Mouse (Mus musculus) stomach, postnatal 0 days (tissue): Measurements from ENCODE around the gene Hsf5. TPM values are rescaled to one million over a fixed set of nuclear protein-coding genes. Genes with fewer than 3 reads are reported as not detected.
A peak's percentile ranks its signal among the peaks of the same experiment; 100 is the strongest.

ENCODE experiments used
- ATAC-seq: fragments of 200-750 bp; cut with Nextera tagmentation; 2 replicates; pipeline ENCODE4 v1.8.0; 2017; ENCODE audit not compliant: low FRiP score, low TSS enrichment
- DNase-seq: peaks from one replicate; pipeline ENCODE4 v3.0.0-alpha.2; 2016; ENCODE audit warnings: low spot score
- H3K27ac ChIP-seq: fragments of 300-500 bp; sonication (generic); replicated peaks from 2 replicates; pipeline ENCODE4 v1.5.1; 2014; ENCODE audit warnings: mild to moderate bottlenecking, control low read depth
- H3K27me3 ChIP-seq: fragments of 300-500 bp; sonication (generic); 2 replicates; pipeline ENCODE4 v1.6.1; 2014; ENCODE audit warnings: low read length; ENCODE audit not compliant: control insufficient read depth, insufficient read depth
- H3K36me3 ChIP-seq: fragments of 300-500 bp; sonication (generic); 2 replicates; pipeline ENCODE4 v1.6.1; 2014; ENCODE audit warnings: low read length, mixed read lengths; ENCODE audit not compliant: control insufficient read depth, insufficient read depth
- H3K4me1 ChIP-seq: fragments of 300-500 bp; sonication (generic); replicated peaks from 2 replicates; pipeline ENCODE4 v1.6.1; 2014; ENCODE audit warnings: antibody characterized with exemption; ENCODE audit not compliant: control insufficient read depth, insufficient read depth
- H3K4me2 ChIP-seq: fragments of 300-500 bp; sonication (generic); replicated peaks from 2 replicates; pipeline ENCODE4 v1.6.1; 2014; ENCODE audit warnings: low read depth, mild to moderate bottlenecking, control low read depth, moderate library complexity
- H3K4me3 ChIP-seq: fragments of 300-500 bp; sonication (generic); 2 replicates; pipeline ENCODE4 v1.5.1; 2014; ENCODE audit warnings: low read depth, low read length, control low read depth
- H3K9ac ChIP-seq: fragments of 300-500 bp; sonication (generic); 2 replicates; pipeline ENCODE4 v1.6.1; 2014; ENCODE audit warnings: mild to moderate bottlenecking, low read length, control low read depth, mixed read lengths
- H3K9me3 ChIP-seq: fragments of 300-500 bp; sonication (generic); 2 replicates; pipeline ENCODE4 v1.6.1; 2016; ENCODE audit warnings: low read length; ENCODE audit not compliant: control insufficient read depth
- CTCF ChIP-seq: IDR thresholded peaks from 2 replicates; pipeline ENCODE4 v1.5.1; 2016; ENCODE audit warnings: antibody characterized with exemption, low read depth, mild to moderate bottlenecking, moderate library complexity
- EP300 ChIP-seq: optimal IDR thresholded peaks from 2 replicates; pipeline ENCODE3; 2016; ENCODE audit warnings: antibody characterized with exemption
- WGBS: fragments of 180-500 bp; shearing (Covaris S2); extraction: QIAGEN DNeasy Blood & Tissue Kit; methylation state at CpG from one replicate; pipeline ENCODE4 v1.1.7; 2014; 5-methylcytosine and 5-hydroxymethylcytosine counted together
- polyA plus RNA-seq: library from polyadenylated mRNA; unstranded; fragments of >200 nt; fragmentation: Nextera tagmentation; extraction: Ambion mirVana; gene quantifications from 2 replicates; pipeline ENCODE4 v1.2.1, GENCODE M21; 2015

The Hsf5 gene
- polyA plus RNA-seq, 1 experiment from 2014 or later: not detected

- ATAC-seq (no peak), DNase-seq (no peak)
These were observed 71.7 kb downstream of the Hsf5 start for GRCm38 (mm10) chr11:87688478-87689203.

DNA sequence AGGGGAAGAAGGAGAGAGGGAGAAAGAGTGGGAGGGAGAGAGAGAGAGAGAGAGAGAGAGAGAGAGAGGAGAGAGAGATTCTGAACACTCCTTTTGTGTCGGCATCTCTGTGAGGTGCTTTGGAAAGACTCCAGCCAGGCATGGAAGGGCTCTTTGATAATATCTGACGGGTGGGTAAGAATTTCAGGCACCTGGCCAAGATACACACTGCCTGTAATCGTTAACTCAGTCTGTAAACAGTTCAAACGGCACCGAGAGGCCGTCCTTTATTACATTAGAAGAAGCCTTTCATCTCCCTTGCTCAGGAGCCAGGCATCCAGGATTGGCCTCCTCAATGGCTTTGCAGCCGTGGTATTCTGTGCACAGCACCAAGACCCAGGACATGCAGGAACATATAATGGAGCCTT lies 72.4 kb downstream of the Hsf5 start:
- Histone ChIP-seq H3K4me3 (no peak overlapping the region), H3K9me3 (no peaks in the 10 kb centered on the region), H3K36me3 (no peaks in the 10 kb centered on the region), H3K4me2 (peak overlapping the region; percentile 37), H3K9ac (no peak overlapping the region), H3K27me3 (no peaks in the 10 kb centered on the region), H3K27ac (peak overlapping the region; percentile 83), H3K4me1 (no peaks in the 10 kb centered on the region)
- TF ChIP-seq CTCF (no peak), EP300 (peak; percentile 82)
- WGBS: 2% methylated on average over 7 of the region's 7 CpGs
- peak; percentile 88 for DNase-seq
- peak; percentile 81 for ATAC-seq

More at GRCm38 (mm10) chr11:87688478-87689203, 71.7 kb downstream of the Hsf5 start:
- Histone ChIP-seq H3K27me3 (no peaks in the 10 kb centered on the region), H3K4me2 (no peak overlapping the region; the same call in 1 of the 2 replicates), H3K36me3 (no peaks in the 10 kb centered on the region), H3K9ac (no peak overlapping the region), H3K9me3 (no peaks in the 10 kb centered on the region), H3K4me1 (no peaks in the 10 kb centered on the region), H3K27ac (peak overlapping the region; percentile 49), H3K4me3 (no peak overlapping the region)
- TF ChIP-seq CTCF (no peak), EP300 (no peak)
- 61% methylated on average over 11 of the region's 11 CpGs for WGBS

- peak overlapping the region; percentile 83 for H3K27ac ChIP-seq
- DNase-seq (peak; percentile 56), ATAC-seq (0 out of 2 replicates have a peak, but pooled peaks have one; percentile 24)
- no peak overlapping the region for H3K4me3 ChIP-seq
- H3K27me3 ChIP-seq: no peaks in the 10 kb centered on the region
- H3K9ac ChIP-seq: 0 out of 2 replicates have a peak overlapping the region, but pooled peaks have one; percentile 41
- H3K4me1 ChIP-seq: no peaks in the 10 kb centered on the region
- no peak for TF ChIP-seq EP300
- no peak for TF ChIP-seq CTCF
- no peaks in the 10 kb centered on the region for H3K36me3 ChIP-seq
- H3K4me2 ChIP-seq: peak overlapping the region; percentile 37
- 44% methylated on average over 16 of the region's 16 CpGs for WGBS
- no peaks in the 10 kb centered on the region for H3K9me3 ChIP-seq
These were observed 73.2 kb downstream of the Hsf5 start for GRCm38 (mm10) chr11:87690054-87690740.

- Histone ChIP-seq H3K27me3 (no peaks in the 10 kb centered on the region), H3K27ac (peak overlapping the region; percentile 45), H3K9me3 (no peaks in the 10 kb centered on the region), H3K36me3 (no peaks in the 10 kb centered on the region), H3K4me2 (peak overlapping the region; percentile 3; the same call in 1 of the 2 replicates), H3K4me1 (no peaks in the 10 kb centered on the region), H3K4me3 (no peak overlapping the region), H3K9ac (no peak overlapping the region)
- no peak for TF ChIP-seq CTCF
- no peak for TF ChIP-seq EP300
- ATAC-seq (peak; percentile 90), DNase-seq (peak; percentile 65)
- WGBS: 36% methylated on average over 14 of the region's 14 CpGs
These were observed 80.2 kb downstream of the Hsf5 start for GRCm38 (mm10) chr11:87697131-87697682.

GRCm38 (mm10) chr11:87698126-87698525 lies 81.2 kb downstream of the Hsf5 start:
- H3K4me3 ChIP-seq: no peak overlapping the region
- H3K27me3 ChIP-seq: no peaks in the 10 kb centered on the region
- H3K9me3 ChIP-seq: no peaks in the 10 kb centered on the region
- no peak overlapping the region for H3K4me2 ChIP-seq
- H3K4me1 ChIP-seq: no peaks in the 10 kb centered on the region
- no peak overlapping the region for H3K27ac ChIP-seq
- no peak overlapping the region for H3K9ac ChIP-seq
- ATAC-seq (no peak), DNase-seq (no peak)
- H3K36me3 ChIP-seq: no peaks in the 10 kb centered on the region
- 71% methylated on average over 4 of the region's 4 CpGs for WGBS
- no peak for TF ChIP-seq EP300
- no peak for TF ChIP-seq CTCF
